Mouse (Mus musculus) MEL (cell line): Measurements from ENCODE around the gene Ccdc120.

ENCODE experiments used
- CTCF ChIP-seq, 3 experiments: IDR thresholded peaks in 2 of 3; conservative IDR thresholded peaks in 1 of 3; 2 replicates each; pipeline ENCODE4 v1.5.1; 2011 to 2012; ENCODE audit warnings: low read length in 3 of 3, low read depth in 2 of 3, mild to moderate bottlenecking in 2 of 3, improper control_type of control experiment in 1 of 3, inconsistent platforms in 1 of 3, mixed read lengths in 1 of 3, moderate library complexity in 1 of 3; ENCODE audit not compliant: control insufficient read depth in 1 of 3, insufficient read depth in 1 of 3, poor library complexity in 1 of 3, severe bottlenecking in 1 of 3
- E2F4 ChIP-seq: IDR thresholded peaks from 2 replicates; pipeline ENCODE4 v1.6.1; 2011; ENCODE audit warnings: low read depth, low read length, improper control_type of control experiment, borderline replicate concordance
- EP300 ChIP-seq, 2 experiments: IDR thresholded peaks; 2 replicates each; pipeline ENCODE4 v1.6.1; 2011; ENCODE audit warnings: improper control_type of control experiment in 2 of 2, low read length in 2 of 2, low read depth in 1 of 2, mild to moderate bottlenecking in 1 of 2
- GATA1 ChIP-seq: IDR thresholded peaks from 2 replicates; pipeline ENCODE4 v1.6.1; 2011; ENCODE audit warnings: low read depth, low read length, improper control_type of control experiment
- JUND ChIP-seq: IDR thresholded peaks from 2 replicates; pipeline ENCODE4 v1.6.1; 2011; ENCODE audit warnings: low read depth, mild to moderate bottlenecking, improper control_type of control experiment, low read length
- MYB ChIP-seq: IDR thresholded peaks from 2 replicates; pipeline ENCODE4 v1.6.1; 2011; ENCODE audit warnings: mild to moderate bottlenecking, low read depth, low read length, improper control_type of control experiment
- POLR2A ChIP-seq, 2 experiments: IDR thresholded peaks; 2 replicates each; pipeline ENCODE4 v1.6.1; 2011 to 2012; ENCODE audit warnings: low read length in 2 of 2, mild to moderate bottlenecking in 2 of 2, control low read depth in 1 of 2, improper control_type of control experiment in 1 of 2, low read depth in 1 of 2, moderate library complexity in 1 of 2; ENCODE audit not compliant: control insufficient read depth in 1 of 2, insufficient read depth in 1 of 2, poor library complexity in 1 of 2
- RAD21 ChIP-seq: IDR thresholded peaks from 2 replicates; pipeline ENCODE4 v1.6.1; 2011; ENCODE audit warnings: mild to moderate bottlenecking, low read depth, low read length, improper control_type of control experiment
- RCOR1 ChIP-seq: IDR thresholded peaks from 2 replicates; pipeline ENCODE4 v1.6.1; 2012; ENCODE audit warnings: low read depth, mild to moderate bottlenecking, inconsistent platforms, low read length, improper control_type of control experiment
- TAL1 ChIP-seq: IDR thresholded peaks from 2 replicates; pipeline ENCODE4 v1.6.1; 2012; ENCODE audit warnings: mild to moderate bottlenecking, inconsistent platforms, low read length, moderate library complexity, mixed read lengths
- TCF12 ChIP-seq: IDR thresholded peaks from 2 replicates; pipeline ENCODE4 v1.6.1; 2014; ENCODE audit warnings: low read depth, mild to moderate bottlenecking, inconsistent platforms, low read length, improper control_type of control experiment, moderate library complexity
- ZKSCAN1 ChIP-seq: IDR thresholded peaks from 2 replicates; pipeline ENCODE4 v1.6.1; 2012; ENCODE audit warnings: low read depth, mild to moderate bottlenecking, inconsistent platforms, low read length, improper control_type of control experiment, moderate library complexity

DNA sequence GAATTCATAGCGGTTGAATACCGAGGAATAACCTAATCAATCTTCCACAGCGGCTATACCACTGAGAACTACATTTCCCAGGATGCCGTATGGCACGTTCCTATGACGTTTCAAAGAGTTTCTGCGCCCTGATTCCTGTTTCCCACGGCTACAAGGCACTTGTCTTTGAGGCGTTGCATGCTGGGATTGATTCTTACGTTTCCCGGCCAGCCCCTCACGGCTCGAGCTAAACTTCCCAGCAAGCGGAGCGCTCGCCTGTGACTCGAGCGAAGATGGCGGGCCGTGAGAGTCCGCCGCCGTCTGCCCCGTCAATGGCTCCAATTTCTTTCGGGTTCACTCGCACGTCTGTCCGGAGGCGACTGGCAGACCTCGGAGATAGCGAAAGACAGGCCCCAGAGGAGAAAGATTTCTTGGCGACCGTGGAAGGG, 53.7 kb downstream of the Ccdc120 start, which contains the start of gene Gpkow:
- peak; percentile 49 for TF ChIP-seq TCF12
- peak; percentile 11; the same call in 1 of the 2 replicates for TF ChIP-seq GATA1
- no peak for TF ChIP-seq EP300 (IDR thresholded peaks at IDR 0.05; ENCODE audit: low read depth in 1 of 2, low read length in 2 of 2)
- TF ChIP-seq CTCF (IDR thresholded peaks at IDR 0.05 in 2 of 3, conservative IDR thresholded peaks at IDR 0.05 in 1 of 3; ENCODE audit: control insufficient read depth in 1 of 3, insufficient read depth in 1 of 3, low read depth in 2 of 3, low read length in 3 of 3, poor library complexity in 1 of 3, severe bottlenecking in 1 of 3), result no peak
- TF ChIP-seq RAD21, result no peak
- no peak for TF ChIP-seq ZKSCAN1
- no peak for TF ChIP-seq E2F4
- peak; percentile 81 to 95 for TF ChIP-seq POLR2A (IDR thresholded peaks at IDR 0.05; ENCODE audit: control insufficient read depth in 1 of 2, insufficient read depth in 1 of 2, low read depth in 1 of 2, low read length in 2 of 2, poor library complexity in 1 of 2)
- no peak for TF ChIP-seq TAL1
- TF ChIP-seq JUND, result no peak
- TF ChIP-seq RCOR1, result no peak; the same call in 1 of the 2 replicates
- no peak for TF ChIP-seq MYB
